Mouse (Mus musculus) lung, adult 2 months (tissue): Measurements from ENCODE around the gene Lrrc58.

Experiments used
- CTCF ChIP-seq: fragments of 200-500 bp; IDR thresholded peaks from 2 replicates; pipeline ENCODE4 v1.5.1; 2011; ENCODE audit warnings: mild to moderate bottlenecking, low read length, control low read depth; ENCODE audit not compliant: insufficient read depth
- POLR2A ChIP-seq: fragments of 200-500 bp; IDR thresholded peaks from 2 replicates; pipeline ENCODE4 v1.6.1; 2011; ENCODE audit warnings: low read depth, mild to moderate bottlenecking, control low read depth, low read length, borderline replicate concordance; ENCODE audit errors: extremely low read depth

- TF ChIP-seq CTCF (no peak), POLR2A (no peak)
Observed at GRCm38 (mm10) chr16:37861029-37861428, 7.2 kb upstream of the Lrrc58 start, which contains the start of gene Gm36028.
